Mouse (Mus musculus) intestine, embryonic 14.5 days (tissue): ENCODE results near the gene Tssk4. TPM values are rescaled to one million over a fixed set of nuclear protein-coding genes. Genes with fewer than 3 reads are reported as not detected.

Source experiments
- ATAC-seq: fragments of 200-750 bp; cut with Nextera tagmentation; replicated peaks from 2 replicates; pipeline ENCODE4 v1.8.0; 2017; ENCODE audit warnings: low read depth, moderate number of reproducible peaks, moderate TSS enrichment, moderate library complexity; ENCODE audit not compliant: low FRiP score, low TSS enrichment
- DNase-seq: peaks from one replicate; pipeline ENCODE4 v3.0.0-alpha.2; 2018; ENCODE audit warnings: low spot score
- H3K27ac ChIP-seq: fragments of 300-500 bp; sonication (generic); 2 replicates; pipeline ENCODE4 v1.5.1; 2014; ENCODE audit warnings: low read depth, mild to moderate bottlenecking, control low read depth
- H3K27me3 ChIP-seq: fragments of 300-500 bp; sonication (generic); replicated peaks from 2 replicates; pipeline ENCODE4 v1.6.1; 2014; ENCODE audit warnings: low read length, control low read depth; ENCODE audit not compliant: control insufficient read depth, insufficient read depth
- H3K36me3 ChIP-seq: fragments of 300-500 bp; sonication (generic); 2 replicates; pipeline ENCODE4 v1.6.1; 2014; ENCODE audit warnings: low read length, control low read depth; ENCODE audit not compliant: control insufficient read depth, insufficient read depth
- H3K4me1 ChIP-seq: fragments of 300-500 bp; sonication (generic); replicated peaks from 2 replicates; pipeline ENCODE4 v1.6.1; 2014; ENCODE audit warnings: low read length, control low read depth, mixed read lengths; ENCODE audit not compliant: control insufficient read depth, insufficient read depth
- H3K4me2 ChIP-seq: fragments of 300-500 bp; sonication (generic); 2 replicates; pipeline ENCODE4 v1.6.1; 2014; ENCODE audit warnings: low read length
- H3K4me3 ChIP-seq: fragments of 300-500 bp; sonication (generic); 2 replicates; pipeline ENCODE4 v1.5.1; 2014; ENCODE audit warnings: low read depth, low read length, control low read depth, mixed read lengths
- H3K9ac ChIP-seq: fragments of 300-500 bp; sonication (generic); 2 replicates; pipeline ENCODE4 v1.6.1; 2014; ENCODE audit warnings: mild to moderate bottlenecking, low read length
- H3K9me3 ChIP-seq: fragments of 300-500 bp; sonication (generic); 2 replicates; pipeline ENCODE4 v1.6.1; 2016; ENCODE audit warnings: low read length, control low read depth; ENCODE audit not compliant: control insufficient read depth
- WGBS: fragments of 180-500 bp; shearing (Covaris S2); extraction: QIAGEN DNeasy Blood & Tissue Kit; methylation state at CpG from one replicate; pipeline ENCODE4 v1.1.7; 2014; 5-methylcytosine and 5-hydroxymethylcytosine counted together
- polyA plus RNA-seq: library from polyadenylated mRNA; unstranded; fragments of >200 nt; fragmentation: Nextera tagmentation; extraction: Ambion mirVana; gene quantifications from 2 replicates; pipeline ENCODE4 v1.2.1, GENCODE M21; 2014

The Tssk4 gene
- polyA plus RNA-seq, 1 experiment from 2014 or later: 1.9 TPM

GRCm38 (mm10) chr14:55637795-55638194 lies 12.2 kb upstream of the Tssk4 start, which contains the start of gene Gm49378:
Gene Gm49378 (minus strand): TSS chr14:55637895.
- Histone ChIP-seq H3K27me3 (no peaks in the 10 kb centered on the region), H3K4me3 (no peak within 1 kb of the TSS), H3K4me1 (peaks cover 8% of the 10 kb centered on the region; the same call in 1 of the 2 replicates), H3K9ac (no peak within 1 kb of the TSS), H3K27ac (no peak within 1 kb of the TSS), H3K4me2 (no peak within 1 kb of the TSS), H3K9me3 (no peaks in the 10 kb centered on the region), H3K36me3 (peaks cover 65% of the 10 kb centered on the region)
- DNase-seq (no peak), ATAC-seq (no peak)
- WGBS: 95% methylated on average over 9 of the region's 9 CpGs

- DNase-seq: no peak
- Histone ChIP-seq H3K27ac (no peak overlapping the region), H3K4me1 (peaks cover 21% of the 10 kb centered on the region), H3K9me3 (no peaks in the 10 kb centered on the region), H3K4me2 (no peak overlapping the region), H3K36me3 (peaks cover 52% of the 10 kb centered on the region), H3K9ac (no peak overlapping the region), H3K27me3 (no peaks in the 10 kb centered on the region), H3K4me3 (no peak overlapping the region)
- ATAC-seq: no peak
- 95% methylated on average over 14 of the region's 14 CpGs for WGBS
These were observed 9.2 kb upstream of the Tssk4 start for GRCm38 (mm10) chr14:55640816-55641215.

GRCm38 (mm10) chr14:55641291-55641690 lies 8.7 kb upstream of the Tssk4 start:
- H3K27ac ChIP-seq: no peak overlapping the region
- no peak for ATAC-seq
- H3K4me2 ChIP-seq: no peak overlapping the region
- DNase-seq: no peak
- H3K4me1 ChIP-seq: peaks cover 19% of the 10 kb centered on the region
- peaks cover 53% of the 10 kb centered on the region for H3K36me3 ChIP-seq
- H3K9ac ChIP-seq: no peak overlapping the region
- WGBS: 95% methylated on average over 13 of the region's 13 CpGs
- no peaks in the 10 kb centered on the region for H3K9me3 ChIP-seq
- no peaks in the 10 kb centered on the region for H3K27me3 ChIP-seq
- no peak overlapping the region for H3K4me3 ChIP-seq

- DNase-seq (no peak), ATAC-seq (peak; percentile 33)
- Histone ChIP-seq H3K4me3 (peak overlapping the region; percentile 97), H3K27ac (peak overlapping the region; percentile 96), H3K9me3 (no peaks in the 10 kb centered on the region), H3K9ac (peak overlapping the region; percentile 96), H3K4me1 (peaks cover 19% of the 10 kb centered on the region), H3K36me3 (peaks cover 49% of the 10 kb centered on the region), H3K4me2 (peak overlapping the region; percentile 88), H3K27me3 (no peaks in the 10 kb centered on the region)
- 19% methylated on average over 8 of the region's 8 CpGs for WGBS
These were observed 7.3 kb upstream of the Tssk4 start for GRCm38 (mm10) chr14:55642679-55643059.

- Histone ChIP-seq H3K9me3 (no peaks in the 10 kb centered on the region), H3K9ac (peak within 1 kb of the TSS; percentile 96), H3K27me3 (no peaks in the 10 kb centered on the region), H3K27ac (peak within 1 kb of the TSS; percentile 96), H3K4me1 (peaks cover 19% of the 10 kb centered on the region), H3K4me3 (peak within 1 kb of the TSS; percentile 97), H3K36me3 (peaks cover 43% of the 10 kb centered on the region), H3K4me2 (peak within 1 kb of the TSS; percentile 88)
- WGBS: under 1% methylated on average over 81 of the region's 89 CpGs
- peak; percentile 87 for ATAC-seq
- DNase-seq: peak; percentile 96
These were observed 6.7 kb upstream of the Tssk4 start, which contains the start of gene Tm9sf1 for GRCm38 (mm10) chr14:55643060-55643907. Gene Tm9sf1 (minus strand): TSS chr14:55643806.

- H3K4me3 ChIP-seq: peak overlapping the region; percentile 97
- H3K27me3 ChIP-seq: no peaks in the 10 kb centered on the region
- peak overlapping the region; percentile 96 for H3K9ac ChIP-seq
- H3K27ac ChIP-seq: peak overlapping the region; percentile 96
- H3K36me3 ChIP-seq: peaks cover 34% of the 10 kb centered on the region
- H3K9me3 ChIP-seq: no peaks in the 10 kb centered on the region
- H3K4me2 ChIP-seq: peak overlapping the region; percentile 88
- peaks cover 19% of the 10 kb centered on the region for H3K4me1 ChIP-seq
- WGBS: 22% methylated on average over 17 of the region's 17 CpGs
- ATAC-seq (no peak), DNase-seq (peak; percentile 56)
These were observed 5.6 kb upstream of the Tssk4 start for GRCm38 (mm10) chr14:55644261-55644888.

- Histone ChIP-seq H3K27me3 (no peaks in the 10 kb centered on the region), H3K27ac (no peak overlapping the region), H3K9me3 (no peaks in the 10 kb centered on the region), H3K36me3 (peaks cover 6% of the 10 kb centered on the region; the same call in 1 of the 2 replicates), H3K4me2 (no peak overlapping the region), H3K9ac (no peak overlapping the region), H3K4me1 (no peaks in the 10 kb centered on the region), H3K4me3 (no peak overlapping the region)
- DNase-seq (no peak), ATAC-seq (no peak)
- WGBS: 88% methylated on average over 7 of the region's 7 CpGs
These were observed 1.5 kb downstream of the Tssk4 start for GRCm38 (mm10) chr14:55651528-55651927.

GRCm38 (mm10) chr14:55656935-55657334 lies 7.0 kb downstream of the Tssk4 start:
- Histone ChIP-seq H3K9me3 (no peaks in the 10 kb centered on the region), H3K9ac (no peak overlapping the region), H3K36me3 (peaks cover 24% of the 10 kb centered on the region), H3K4me1 (peaks cover 5% of the 10 kb centered on the region; the same call in 1 of the 2 replicates), H3K4me2 (no peak overlapping the region), H3K27ac (no peak overlapping the region), H3K27me3 (no peaks in the 10 kb centered on the region), H3K4me3 (no peak overlapping the region)
- DNase-seq: no peak
- WGBS: 84% methylated on average over 3 of the region's 3 CpGs
- no peak for ATAC-seq
